Mouse (Mus musculus): ENCODE measurements around the gene Adgrf3. TPM values are rescaled to one million over a fixed set of nuclear protein-coding genes. Genes with fewer than 3 reads are reported as not detected.
A peak's percentile ranks its signal among the peaks of the same experiment; 100 is the strongest.
"Not testable (repeated sequence)": the region's sequence is repeated elsewhere in the genome, so short reads cannot be mapped to it uniquely, and the experiment has no call there.

Gene Adgrf3
- under 1 TPM; 0.31 to 0.52 TPM for total RNA-seq (2021)
- long read RNA-seq, experiment 1, result 0 reads
- long read RNA-seq, experiment 2, result 0 reads

DNA sequence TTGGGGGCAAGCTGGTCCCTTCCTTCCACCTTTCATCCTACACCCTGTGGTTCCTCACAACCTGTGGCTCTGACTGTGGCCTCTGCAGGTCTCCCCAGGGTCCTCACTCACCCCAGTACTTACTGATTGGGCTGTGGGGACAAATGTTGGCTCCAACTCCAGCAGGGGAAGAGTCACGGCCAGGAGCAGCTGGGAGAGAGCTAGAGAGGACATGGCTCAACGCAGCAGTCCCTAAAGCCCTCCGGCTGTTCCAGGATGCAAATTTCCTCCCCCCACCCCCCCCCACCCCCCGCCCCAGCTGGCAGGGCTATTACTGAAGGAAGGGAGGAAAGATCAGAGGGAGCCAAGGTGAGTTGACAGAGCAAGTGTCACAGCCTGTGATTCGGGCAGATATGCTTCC is at the start of gene Adgrf3:
Adgrf3 (minus strand) TSS at position 230 of the 400 bp plus-strand sequence.
- DNase-seq (ENCODE audit: low spot score in 2 of 2), result no peak

DNA sequence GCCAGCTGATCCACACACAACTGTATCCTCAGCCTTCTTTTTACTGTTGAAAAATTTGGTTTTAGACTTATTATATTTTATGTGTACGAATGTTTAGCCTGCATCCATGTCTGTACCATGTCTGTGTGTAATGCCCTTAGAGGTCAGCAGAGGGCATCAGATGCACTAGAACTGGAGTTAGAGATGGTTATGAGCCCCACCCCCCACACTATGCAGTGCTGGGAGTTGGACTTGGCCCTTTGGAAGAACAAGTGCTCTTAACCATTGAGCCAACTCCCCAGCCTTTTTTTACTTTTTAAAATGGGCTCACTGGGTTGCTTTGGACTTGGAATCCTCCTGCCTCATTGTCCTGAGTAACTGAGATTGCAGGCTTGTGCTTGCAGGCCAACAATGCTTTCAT is 42.1 kb upstream of the Adgrf3 start:
- DNase-seq (ENCODE audit: low spot score in 2 of 2), result no peak

DNA sequence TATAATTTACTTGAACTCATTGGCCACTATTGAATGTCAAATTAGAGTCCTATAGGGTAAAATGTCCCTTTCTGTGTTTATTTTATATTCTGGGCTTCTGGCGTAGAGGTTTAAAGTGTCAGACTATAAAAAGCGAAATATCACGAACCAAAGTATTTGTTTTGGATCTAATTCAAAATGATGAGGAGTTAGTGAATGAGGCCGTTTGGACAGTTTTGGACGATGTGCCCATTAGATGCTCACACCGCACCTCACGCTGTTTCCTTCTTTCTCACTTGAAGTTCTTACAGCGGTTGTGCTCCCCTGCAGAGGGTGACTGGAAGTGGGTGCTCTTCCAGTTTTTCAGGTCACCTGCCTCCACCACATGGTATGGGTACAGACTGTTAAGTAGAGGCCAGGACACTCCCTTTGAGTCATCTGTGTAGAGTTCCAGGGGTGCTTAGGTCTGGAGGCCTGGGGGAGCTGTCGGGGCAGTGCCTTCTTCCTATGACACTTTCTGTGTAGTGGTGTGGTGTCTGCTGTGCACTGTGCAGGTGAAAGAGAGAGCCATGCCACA is 40.4 kb upstream of the Adgrf3 start:
- DNase-seq (ENCODE audit: low spot score in 2 of 2), result no peak

DNA sequence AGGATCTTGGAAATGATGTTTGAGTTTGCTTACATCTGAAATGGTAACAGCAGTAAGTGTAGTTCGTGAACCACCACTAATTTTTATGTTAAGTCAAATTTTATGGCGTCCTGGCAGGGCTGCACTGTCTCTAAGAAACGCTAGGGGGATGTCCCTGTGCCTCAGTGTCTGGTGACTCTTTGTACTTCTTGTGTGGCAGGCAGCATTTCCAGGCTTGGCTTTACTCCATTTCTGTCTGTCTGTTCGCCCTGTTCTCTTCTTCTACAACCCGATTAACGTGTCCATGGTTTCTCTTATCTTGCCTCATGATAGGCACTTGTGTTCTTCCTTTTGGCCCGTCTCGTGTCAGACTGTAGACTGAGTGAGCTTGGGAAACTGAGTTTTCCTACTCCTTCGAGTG is 38.2 kb upstream of the Adgrf3 start:
- no peak for DNase-seq (ENCODE audit: low spot score in 2 of 2)

DNA sequence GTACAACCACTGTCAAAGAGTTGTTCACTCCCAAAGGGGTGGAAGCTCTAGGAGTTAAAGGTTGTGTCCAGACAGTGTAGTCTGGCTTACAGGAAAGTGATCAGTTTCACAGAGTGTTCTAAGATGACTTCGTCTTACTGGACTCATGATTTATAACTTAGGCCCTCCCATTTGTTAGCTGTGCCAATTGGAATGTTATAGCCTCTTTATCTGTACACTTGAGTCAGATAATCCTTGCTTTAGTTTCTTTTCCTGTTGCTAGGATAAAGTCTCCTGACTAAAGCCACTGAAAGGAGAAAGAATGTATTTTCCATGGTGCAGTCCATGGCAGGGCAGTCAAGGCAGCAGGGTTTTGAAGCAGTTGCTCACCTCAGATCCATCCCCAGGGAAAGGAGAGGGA is 36.9 kb upstream of the Adgrf3 start:
- no peak for DNase-seq (ENCODE audit: low spot score in 2 of 2)

DNA sequence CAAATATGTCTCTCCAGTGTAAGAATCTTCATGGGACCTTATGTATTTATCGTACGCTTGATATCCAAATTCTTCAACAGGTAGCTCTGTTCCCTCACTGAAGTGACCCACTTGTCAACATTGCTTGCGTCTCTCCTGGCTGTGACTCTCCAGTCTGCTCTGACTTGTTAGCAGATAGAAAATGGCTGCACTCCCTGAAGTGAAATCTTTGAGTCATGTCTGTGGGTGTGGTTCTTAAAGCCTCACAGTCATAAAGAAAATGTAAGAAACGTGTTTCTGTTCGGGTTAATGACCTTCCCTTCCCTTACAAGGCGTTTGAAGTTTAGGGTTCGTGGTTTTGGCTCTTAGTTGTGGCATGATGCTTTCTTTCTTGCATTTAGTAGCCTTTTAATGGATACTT is 35.0 kb upstream of the Adgrf3 start:
- no peak for DNase-seq (ENCODE audit: low spot score in 2 of 2)

DNA sequence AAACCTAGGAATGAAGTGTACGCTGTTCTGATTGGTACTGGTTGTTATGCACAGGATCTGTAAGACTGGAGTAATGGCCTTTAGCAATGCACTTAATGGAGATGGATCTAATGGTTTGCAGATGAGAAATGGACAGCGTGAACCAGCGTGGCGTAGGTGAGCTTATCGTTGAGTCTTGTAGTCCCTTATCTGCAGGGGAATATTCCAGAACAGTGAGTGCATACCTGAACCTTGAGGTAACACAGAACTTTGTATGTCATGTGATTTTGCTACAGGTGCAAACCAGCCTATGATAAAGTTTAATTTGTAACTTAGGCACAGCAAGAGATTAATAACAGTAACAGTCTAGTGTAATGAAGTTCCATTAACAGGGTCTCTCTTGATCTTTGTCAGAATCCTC is 33.0 kb upstream of the Adgrf3 start:
- DNase-seq (ENCODE audit: low spot score in 2 of 2), result no peak

DNA sequence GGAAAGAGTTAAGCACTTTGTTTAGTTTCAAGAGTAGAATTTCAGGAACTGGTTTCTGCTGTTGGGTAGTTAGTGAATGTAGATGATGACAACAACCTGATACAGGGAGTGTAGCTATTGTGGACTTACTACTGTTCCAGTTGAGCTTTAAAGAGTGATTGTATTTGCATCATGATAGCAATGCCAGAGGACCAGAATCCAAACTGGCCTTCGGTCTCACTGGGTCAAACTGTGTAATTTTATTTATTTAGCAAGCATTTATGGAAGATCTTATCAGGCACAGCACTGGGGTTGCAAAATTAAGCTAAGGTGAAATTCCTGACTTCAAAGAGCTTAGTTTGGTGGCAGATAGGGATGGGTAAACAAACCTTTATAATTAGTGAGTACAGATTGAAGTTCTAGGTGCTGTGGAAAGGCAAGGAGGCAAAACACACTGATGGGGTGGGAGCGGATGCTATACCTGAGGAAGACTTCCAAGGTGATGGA is 30.2 kb upstream of the Adgrf3 start:
- no peak for DNase-seq (ENCODE audit: low spot score in 2 of 2)

DNA sequence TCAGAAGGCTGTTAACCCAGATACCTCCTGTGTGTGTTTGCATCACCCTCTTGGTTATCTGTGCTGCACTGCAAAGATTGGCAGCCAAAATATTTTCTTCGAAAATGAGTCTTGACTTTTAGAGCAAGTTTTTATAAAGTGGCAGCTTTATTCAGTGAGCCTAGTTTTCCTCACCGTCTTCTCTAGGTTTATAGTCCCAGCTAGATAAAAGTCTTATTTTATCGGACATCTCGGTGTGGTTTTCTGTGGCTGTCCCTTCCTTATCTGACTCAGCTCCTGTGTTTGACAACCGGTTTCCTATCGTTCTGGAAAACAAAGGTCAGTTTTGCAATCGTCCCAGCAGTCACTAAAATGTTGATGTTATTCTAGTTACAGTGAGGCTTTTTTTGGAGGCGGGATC is 28.5 kb upstream of the Adgrf3 start:
- no peak for DNase-seq (ENCODE audit: low spot score in 2 of 2)

DNA sequence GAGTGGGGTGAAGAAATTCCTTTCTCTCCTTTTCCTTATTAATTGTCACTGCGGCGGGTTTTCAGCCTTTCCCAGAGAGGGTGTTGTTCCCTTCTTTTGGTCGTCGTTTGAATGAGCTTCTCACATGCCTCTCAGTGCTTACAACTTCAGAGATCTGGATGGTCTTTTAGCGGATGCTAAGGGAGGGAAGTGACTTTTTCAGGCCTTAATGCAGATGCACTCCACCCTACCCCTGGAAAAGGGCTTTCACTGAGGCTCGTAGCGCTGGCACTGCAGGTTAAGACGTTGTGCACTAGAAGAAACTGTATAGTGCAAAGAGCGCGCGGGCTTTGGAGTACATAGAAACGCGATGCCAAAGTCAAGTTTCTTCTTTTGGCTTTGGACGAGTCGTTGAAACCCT is 27.5 kb upstream of the Adgrf3 start:
- no peak for DNase-seq (ENCODE audit: low spot score in 2 of 2)

DNA sequence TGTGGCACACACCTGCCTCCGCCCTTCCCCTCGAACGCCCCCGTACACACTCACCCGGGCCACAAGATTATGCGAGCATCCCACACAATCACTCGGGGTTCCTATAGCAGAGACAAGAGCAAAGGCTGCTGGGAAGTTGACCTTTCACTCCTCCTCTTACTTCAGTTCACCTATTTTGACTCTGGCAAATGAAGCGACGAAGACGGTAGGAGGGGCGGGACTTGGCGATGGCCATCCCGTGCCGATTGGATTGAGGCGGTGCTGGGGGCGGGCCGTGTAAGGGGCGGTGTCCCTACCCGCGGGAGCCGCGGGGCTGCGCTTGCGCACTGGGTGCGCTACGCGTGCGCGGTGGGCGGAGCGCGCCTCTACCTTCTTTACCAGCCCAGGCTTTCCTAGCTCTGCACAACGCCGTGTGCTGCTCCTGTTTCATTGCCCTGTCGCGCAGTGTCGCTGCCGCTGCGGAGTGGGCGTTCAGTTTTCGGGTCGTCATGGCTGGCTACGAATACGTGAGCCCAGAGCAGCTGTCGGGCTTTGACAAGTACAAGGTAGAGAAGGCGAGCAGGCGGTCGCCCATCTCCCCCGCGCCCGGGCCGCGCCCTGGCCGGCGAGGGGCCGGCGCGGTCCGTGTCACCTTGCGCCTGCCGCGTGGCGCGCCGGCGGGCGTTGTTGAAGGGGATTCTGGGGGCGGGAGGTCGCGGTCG is 26.9 kb upstream of the Adgrf3 start, which contains the start of gene Selenoi:
Selenoi (plus strand) TSS at position 311 of the 701 bp plus-strand sequence.
- peak; percentile 91 to 98 for DNase-seq (ENCODE audit: low spot score in 2 of 2)

DNA sequence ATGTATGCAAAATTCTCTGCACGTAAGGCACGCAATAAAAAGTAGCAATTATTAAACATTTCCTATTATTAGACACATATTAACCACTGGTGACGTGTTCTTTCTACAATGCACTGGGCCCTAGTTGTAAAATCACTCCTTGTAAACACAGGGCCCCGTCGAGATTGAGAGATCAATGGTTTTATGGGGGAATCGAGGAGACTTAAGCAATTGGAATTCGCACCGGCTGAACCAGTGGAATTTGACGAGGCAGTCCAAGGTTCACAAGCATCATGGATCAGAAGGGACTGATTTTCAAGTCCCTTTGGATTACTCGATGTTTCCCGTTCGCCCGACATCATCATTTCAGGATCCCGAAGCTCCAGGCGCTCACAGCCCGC is 26.4 kb upstream of the Adgrf3 start:
- DNase-seq (ENCODE audit: low spot score in 2 of 2), result no peak

DNA sequence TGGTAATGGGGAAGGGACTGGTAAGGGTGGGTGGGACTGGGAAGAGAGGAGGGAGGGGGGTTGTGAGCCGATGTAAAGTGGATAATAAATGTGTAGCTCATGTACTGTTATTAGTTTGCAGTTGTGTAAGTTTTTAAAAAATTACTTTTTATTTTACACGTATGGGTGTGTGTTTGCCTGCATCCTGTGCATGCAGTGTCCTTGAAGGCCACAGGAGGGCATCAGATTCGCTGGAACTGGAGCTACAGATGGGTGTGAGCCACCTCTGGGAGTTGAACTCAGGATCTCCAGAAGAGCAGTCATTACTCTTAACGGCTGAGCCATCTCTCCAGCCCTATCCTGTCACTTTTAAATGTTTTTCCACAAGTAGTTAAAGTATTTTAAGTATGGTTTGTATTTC is 25.4 kb upstream of the Adgrf3 start:
- DNase-seq (ENCODE audit: low spot score in 2 of 2), result peak in 1 of 2 experiments; percentile 26

DNA sequence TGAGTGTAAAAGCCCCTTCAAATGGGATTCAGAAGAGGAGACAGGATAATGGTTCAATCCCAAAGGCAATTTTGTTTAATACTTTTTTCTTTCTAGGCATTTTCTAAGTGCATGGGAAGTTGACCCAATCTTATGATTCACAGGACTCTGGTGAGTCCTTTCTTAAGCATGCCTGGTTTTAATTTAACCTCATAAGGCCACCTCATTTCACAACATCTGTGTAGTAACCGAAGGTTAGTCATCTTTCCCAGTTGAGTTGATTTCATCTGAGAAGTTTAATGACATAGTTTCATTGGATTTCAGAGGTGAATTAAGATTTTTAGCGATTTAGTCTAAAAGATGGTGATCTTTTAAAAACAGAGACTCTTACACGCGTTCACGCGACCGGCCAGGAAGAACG is 17.2 kb upstream of the Adgrf3 start:
- DNase-seq (ENCODE audit: low spot score in 2 of 2), result no peak

DNA sequence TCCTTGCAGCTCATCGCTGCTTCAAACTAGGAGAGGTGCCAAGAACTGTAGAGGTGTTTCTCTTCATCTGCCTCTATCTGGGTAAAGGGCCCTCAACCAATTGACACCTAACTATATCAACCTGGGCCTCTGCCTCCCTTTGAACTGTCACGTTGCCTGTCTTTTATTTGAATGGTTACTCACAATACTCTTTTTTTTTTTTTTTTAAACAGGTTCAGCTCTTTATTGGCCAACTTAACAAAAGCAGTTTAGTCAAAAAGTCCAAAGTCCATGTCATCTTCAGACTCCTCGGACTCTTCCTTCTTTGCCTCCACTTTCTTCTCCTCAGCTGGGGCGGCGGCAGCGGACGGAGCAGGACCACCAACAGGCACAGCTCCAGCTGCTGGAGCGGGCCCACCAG is 15.1 kb upstream of the Adgrf3 start:
- no peak for DNase-seq (ENCODE audit: low spot score in 2 of 2)

DNA sequence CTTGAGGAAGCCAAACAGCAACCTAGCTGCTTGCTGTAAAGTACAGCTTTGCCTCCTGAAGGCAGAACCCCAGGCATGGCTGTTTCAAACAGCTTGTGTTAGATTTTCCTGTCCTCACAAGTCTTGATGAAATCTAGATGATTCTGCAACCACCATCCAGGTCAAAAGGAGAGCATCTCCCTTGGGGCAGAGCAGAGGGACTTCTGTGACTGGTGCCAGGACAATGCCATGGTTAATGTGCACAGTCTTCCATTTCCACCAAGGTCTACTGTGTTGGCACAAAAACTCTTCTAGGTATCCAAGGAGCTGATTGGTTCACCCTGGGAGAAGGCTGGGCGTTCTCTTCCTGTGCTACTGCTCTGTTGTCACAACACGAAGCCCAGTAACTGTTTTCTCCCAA is 14.2 kb upstream of the Adgrf3 start:
- DNase-seq (ENCODE audit: low spot score in 2 of 2), result no peak

DNA sequence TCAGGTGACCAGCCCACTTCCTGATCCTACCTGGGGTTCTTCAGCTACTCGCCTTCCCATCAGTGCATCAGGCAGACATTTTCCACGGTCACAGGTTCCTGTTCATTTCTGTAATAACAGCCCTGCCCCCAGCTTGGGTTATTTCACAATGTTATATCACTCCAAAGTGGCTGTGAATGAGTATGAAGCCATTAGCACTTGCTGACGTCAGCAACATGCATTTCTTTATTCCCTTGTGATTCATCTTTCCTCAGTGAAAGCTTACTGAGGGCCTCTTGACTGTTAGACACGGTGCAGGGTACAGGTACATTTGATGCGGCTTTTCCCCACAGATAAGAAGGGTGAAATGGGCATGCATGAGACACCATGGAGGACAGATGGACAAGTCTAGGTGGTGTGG is 10.4 kb upstream of the Adgrf3 start:
- DNase-seq (ENCODE audit: low spot score in 2 of 2), result no peak

DNA sequence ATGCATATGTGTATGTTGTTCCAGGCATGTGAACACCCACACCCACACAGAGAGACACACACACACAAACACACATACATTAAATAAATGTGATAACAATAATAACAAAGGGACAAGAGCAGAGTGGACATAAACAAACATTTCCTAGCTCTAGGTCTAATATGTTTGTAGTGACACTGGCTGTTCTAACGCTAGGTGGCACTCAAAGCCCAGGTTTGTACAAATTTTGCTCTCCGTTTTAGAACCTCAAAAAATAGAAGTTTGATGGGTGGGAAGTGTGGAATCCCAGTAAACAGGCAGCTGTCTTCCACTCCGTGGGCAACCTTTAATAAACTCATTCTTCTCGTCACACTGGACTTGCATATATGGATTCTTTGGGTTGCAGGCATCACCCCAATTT is 9.4 kb upstream of the Adgrf3 start:
- DNase-seq (ENCODE audit: low spot score in 2 of 2), result peak in 1 of 2 experiments; percentile 44

DNA sequence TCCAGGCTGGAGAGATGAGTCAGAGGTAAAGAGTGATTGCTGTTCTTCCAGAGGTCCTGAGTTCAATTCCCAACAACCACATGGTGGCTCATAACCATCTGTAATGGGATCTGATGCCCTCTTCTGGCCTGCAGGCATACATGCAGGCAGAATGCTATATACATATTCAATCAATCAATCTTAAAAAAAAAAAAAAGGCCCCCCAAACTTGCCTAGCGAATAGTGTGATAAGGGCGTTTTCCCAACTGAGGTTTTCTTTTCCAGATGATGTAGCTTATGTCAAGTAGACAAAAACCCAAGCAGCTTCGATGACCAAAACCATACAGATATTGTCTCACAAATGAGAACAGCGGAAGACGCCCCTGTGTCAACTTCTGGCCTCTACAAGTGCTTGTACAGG is 5.2 kb upstream of the Adgrf3 start:
- not testable (repeated sequence) for DNase-seq (ENCODE audit: low spot score in 2 of 2)

DNA sequence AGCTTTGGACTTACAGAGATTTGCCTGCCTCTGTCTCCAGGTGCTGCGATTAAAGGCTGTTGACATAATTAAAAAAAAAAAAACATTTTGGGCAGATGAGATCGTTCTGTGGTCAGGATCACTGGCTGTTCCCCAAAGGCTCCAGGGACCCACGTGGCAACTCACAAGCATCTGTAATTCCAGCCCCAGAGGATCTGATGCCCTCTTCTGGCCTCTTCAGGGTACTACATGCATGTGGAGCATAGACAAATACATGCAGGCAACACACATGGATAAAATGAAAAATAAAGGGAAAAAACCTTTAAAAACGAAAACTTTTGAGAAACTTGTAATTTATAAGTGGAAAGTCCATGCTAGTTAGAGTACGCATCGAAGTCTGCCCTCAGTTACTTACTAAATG is 1.8 kb upstream of the Adgrf3 start:
- DNase-seq (ENCODE audit: low spot score in 2 of 2), result no peak

DNA sequence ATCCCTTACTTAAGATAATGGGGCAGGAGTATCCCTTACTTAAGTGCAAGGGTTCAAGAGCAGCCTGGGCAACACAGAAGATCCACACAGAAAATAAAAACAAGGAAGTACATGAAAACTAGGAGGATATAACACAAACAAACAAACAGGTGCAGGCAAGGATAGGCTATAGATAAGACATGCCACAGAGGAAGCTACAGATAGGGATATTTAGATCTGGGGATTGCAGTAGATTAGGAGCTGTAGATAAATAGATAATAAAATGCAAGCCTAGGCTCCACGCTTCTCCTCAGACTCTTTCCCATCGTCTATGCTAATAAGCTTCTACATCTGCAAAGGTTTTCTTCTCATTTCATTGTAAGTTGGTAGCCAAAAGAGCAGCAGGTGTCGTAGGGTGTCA is 488 bp downstream of the Adgrf3 start:
- DNase-seq (ENCODE audit: low spot score in 2 of 2), result no peak

DNA sequence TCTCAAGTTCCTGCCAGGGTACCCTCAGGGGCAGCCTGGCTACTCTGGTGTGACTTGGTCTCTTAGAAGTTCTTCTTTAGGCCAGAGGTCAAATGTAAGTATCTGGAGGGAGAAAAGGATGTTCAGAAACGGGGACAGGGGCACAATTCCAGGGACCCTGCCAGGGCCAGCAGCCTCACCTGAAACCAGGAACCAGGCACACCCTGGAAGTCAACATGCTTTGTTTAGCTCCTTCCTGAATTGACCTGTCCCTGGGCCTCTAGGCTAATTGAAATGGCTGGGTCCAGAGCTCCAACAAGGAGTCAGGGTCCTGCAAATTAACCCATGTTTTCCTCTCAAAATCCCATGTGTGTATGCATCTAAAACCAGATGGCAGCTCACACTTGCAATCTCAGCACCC is 1.1 kb downstream of the Adgrf3 start:
- no peak for DNase-seq (ENCODE audit: low spot score in 2 of 2)

All from gastrocnemius, postnatal 4 days (tissue).